Mouse (Mus musculus): ENCODE measurements at regions not wholly inside any gene's neighbourhood (a gene's known extent, or its start where the extent isn't known, plus 50 kb on each side); places are given as distances from the start of the nearest gene placed in this dataset.

- H3K27ac ChIP-seq (ENCODE audit: insufficient read depth, low read depth, low read length): no peak overlapping the region
- 97% methylated on average over 6 of the region's 6 CpGs for WGBS
- no peak for TF ChIP-seq POLR2A (IDR thresholded peaks at IDR 0.05; ENCODE audit: insufficient read depth, low read depth, low read length)
- TF ChIP-seq CTCF (IDR thresholded peaks at IDR 0.05; ENCODE audit: insufficient read depth, low read depth, low read length): no peak
- H3K4me3 ChIP-seq (ENCODE audit: insufficient read depth, low read depth, low read length): no peak overlapping the region
- H3K4me1 ChIP-seq (ENCODE audit: control insufficient read depth, insufficient read depth, low read length): peaks cover 6% of the 10 kb centered on the region
Measured at GRCm38 (mm10) chr8:10781860-10782259, 226.4 kb downstream of the Irs2 start.

- no peak for TF ChIP-seq POLR2A (IDR thresholded peaks at IDR 0.05; ENCODE audit: insufficient read depth, low read depth, low read length)
- TF ChIP-seq CTCF (IDR thresholded peaks at IDR 0.05; ENCODE audit: insufficient read depth, low read depth, low read length): no peak
- H3K27ac ChIP-seq (ENCODE audit: insufficient read depth, low read depth, low read length): no peak overlapping the region
- no peaks in the 10 kb centered on the region for H3K4me1 ChIP-seq (ENCODE audit: control insufficient read depth, insufficient read depth, low read length)
- 94% methylated on average over 7 of the region's 7 CpGs for WGBS
- H3K4me3 ChIP-seq (ENCODE audit: insufficient read depth, low read depth, low read length): no peak overlapping the region
Measured at GRCm38 (mm10) chr8:10779636-10780035, 228.6 kb downstream of the Irs2 start.

GRCm38 (mm10) chr8:10775202-10776010 is 232.9 kb downstream of the Irs2 start:
- no peak overlapping the region for H3K27ac ChIP-seq (ENCODE audit: insufficient read depth, low read depth, low read length)
- TF ChIP-seq CTCF (IDR thresholded peaks at IDR 0.05; ENCODE audit: insufficient read depth, low read depth, low read length) (no peak), POLR2A (IDR thresholded peaks at IDR 0.05; ENCODE audit: insufficient read depth, low read depth, low read length) (no peak)
- WGBS: 82% methylated on average over 8 of the region's 8 CpGs
- no peaks in the 10 kb centered on the region for H3K4me1 ChIP-seq (ENCODE audit: control insufficient read depth, insufficient read depth, low read length)
- H3K4me3 ChIP-seq (ENCODE audit: insufficient read depth, low read depth, low read length): no peak overlapping the region

- Histone ChIP-seq H3K4me1 (ENCODE audit: control insufficient read depth, insufficient read depth, low read length) (no peaks in the 10 kb centered on the region), H3K4me3 (ENCODE audit: insufficient read depth, low read depth, low read length) (no peak overlapping the region), H3K27ac (ENCODE audit: insufficient read depth, low read depth, low read length) (no peak overlapping the region)
- 93% methylated on average over 3 of the region's 3 CpGs for WGBS
- TF ChIP-seq CTCF (IDR thresholded peaks at IDR 0.05; ENCODE audit: insufficient read depth, low read depth, low read length) (no peak), POLR2A (IDR thresholded peaks at IDR 0.05; ENCODE audit: insufficient read depth, low read depth, low read length) (no peak)
Measured at GRCm38 (mm10) chr8:10774778-10775177, 233.5 kb downstream of the Irs2 start.

GRCm38 (mm10) chr8:10768181-10768580 is 240.1 kb downstream of the Irs2 start:
- Histone ChIP-seq H3K4me1 (ENCODE audit: control insufficient read depth, insufficient read depth, low read length) (no peaks in the 10 kb centered on the region), H3K4me3 (ENCODE audit: insufficient read depth, low read depth, low read length) (no peak overlapping the region), H3K27ac (ENCODE audit: insufficient read depth, low read depth, low read length) (no peak overlapping the region)
- WGBS: 81% methylated on average over 4 of the region's 4 CpGs
- TF ChIP-seq POLR2A (IDR thresholded peaks at IDR 0.05; ENCODE audit: insufficient read depth, low read depth, low read length) (no peak), CTCF (IDR thresholded peaks at IDR 0.05; ENCODE audit: insufficient read depth, low read depth, low read length) (no peak)

- H3K4me3 ChIP-seq (ENCODE audit: insufficient read depth, low read depth, low read length): no peak overlapping the region
- TF ChIP-seq CTCF (IDR thresholded peaks at IDR 0.05; ENCODE audit: insufficient read depth, low read depth, low read length) (no peak), POLR2A (IDR thresholded peaks at IDR 0.05; ENCODE audit: insufficient read depth, low read depth, low read length) (no peak)
- H3K27ac ChIP-seq (ENCODE audit: insufficient read depth, low read depth, low read length): no peak overlapping the region
- H3K4me1 ChIP-seq (ENCODE audit: control insufficient read depth, insufficient read depth, low read length): peaks cover 6% of the 10 kb centered on the region; the same call in 1 of the 2 replicates
- 81% methylated on average over 2 of the region's 2 CpGs for WGBS
Measured at GRCm38 (mm10) chr8:10763907-10764306, 244.4 kb downstream of the Irs2 start.

- H3K4me1 ChIP-seq (ENCODE audit: control insufficient read depth, insufficient read depth, low read length): peaks cover 6% of the 10 kb centered on the region; the same call in 1 of the 2 replicates
- H3K27ac ChIP-seq (ENCODE audit: insufficient read depth, low read depth, low read length): no peak overlapping the region
- WGBS: 72% methylated on average over 11 of the region's 11 CpGs
- no peak overlapping the region for H3K4me3 ChIP-seq (ENCODE audit: insufficient read depth, low read depth, low read length)
- no peak for TF ChIP-seq POLR2A (IDR thresholded peaks at IDR 0.05; ENCODE audit: insufficient read depth, low read depth, low read length)
- no peak for TF ChIP-seq CTCF (IDR thresholded peaks at IDR 0.05; ENCODE audit: insufficient read depth, low read depth, low read length)
Measured at GRCm38 (mm10) chr8:10761694-10762305, 246.5 kb downstream of the Irs2 start.

- WGBS: 58% methylated on average over 17 of the region's 17 CpGs
- TF ChIP-seq POLR2A (IDR thresholded peaks at IDR 0.05; ENCODE audit: insufficient read depth, low read depth, low read length) (no peak), CTCF (IDR thresholded peaks at IDR 0.05; ENCODE audit: insufficient read depth, low read depth, low read length) (no peak)
- H3K4me1 ChIP-seq (ENCODE audit: control insufficient read depth, insufficient read depth, low read length): peaks cover 6% of the 10 kb centered on the region; the same call in 1 of the 2 replicates
- no peak overlapping the region for H3K27ac ChIP-seq (ENCODE audit: insufficient read depth, low read depth, low read length)
- no peak overlapping the region for H3K4me3 ChIP-seq (ENCODE audit: insufficient read depth, low read depth, low read length)
Measured at GRCm38 (mm10) chr8:10760851-10761693, 247.2 kb downstream of the Irs2 start.
